Mouse (Mus musculus) common myeloid progenitor, adult 5-6 weeks (primary cell): ENCODE results near the gene Phactr2. TPM values are rescaled to one million over a fixed set of nuclear protein-coding genes. Genes with fewer than 3 reads are reported as not detected.

ENCODE experiments used
- ATAC-seq: replicated peaks from 2 replicates; pipeline ENCODE4 v1.8.0; 2016; ENCODE audit warnings: low read depth, mild to moderate bottlenecking, moderate TSS enrichment, inconsistent platforms; ENCODE audit not compliant: poor library complexity, severe bottlenecking
- total RNA-seq: library from RNA; stranded (forward); fragments of 200-1000, 187-1606 nt; gene quantifications from 2 replicates; pipeline ENCODE4 v1.2.3, GENCODE M21; 2017

The Phactr2 gene
- total RNA-seq, 1 experiment from 2014 or later: 27.6 TPM

GRCm38 (mm10) chr10:13289252-13289961, 184.8 kb downstream of the Phactr2 start:
- ATAC-seq: no peak

- no peak for ATAC-seq
These were observed 185.9 kb downstream of the Phactr2 start for GRCm38 (mm10) chr10:13288296-13288695.

GRCm38 (mm10) chr10:13283441-13283840, 190.8 kb downstream of the Phactr2 start:
- no peak for ATAC-seq

- no peak for ATAC-seq
These were observed 193.8 kb downstream of the Phactr2 start for GRCm38 (mm10) chr10:13280298-13280853.

- no peak for ATAC-seq
These were observed 197.9 kb downstream of the Phactr2 start for GRCm38 (mm10) chr10:13276298-13276697.

GRCm38 (mm10) chr10:13275152-13275551, 199.1 kb downstream of the Phactr2 start:
- ATAC-seq: no peak

GRCm38 (mm10) chr10:13274699-13275098, 199.5 kb downstream of the Phactr2 start:
- ATAC-seq: no peak

GRCm38 (mm10) chr10:13273756-13274155, 200.5 kb downstream of the Phactr2 start:
- ATAC-seq: peak; percentile 77

- ATAC-seq: no peak
These were observed 202.5 kb downstream of the Phactr2 start for GRCm38 (mm10) chr10:13271716-13272115.

- no peak for ATAC-seq
These were observed 203.1 kb downstream of the Phactr2 start for GRCm38 (mm10) chr10:13271099-13271498.

GRCm38 (mm10) chr10:13270270-13270669, 203.9 kb downstream of the Phactr2 start:
- no peak for ATAC-seq

GRCm38 (mm10) chr10:13259251-13259650, 215.0 kb downstream of the Phactr2 start:
- no peak for ATAC-seq

GRCm38 (mm10) chr10:13256196-13256595, 218.0 kb downstream of the Phactr2 start:
- ATAC-seq: no peak

- no peak for ATAC-seq
These were observed 223.9 kb downstream of the Phactr2 start for GRCm38 (mm10) chr10:13250280-13250679.

- no peak for ATAC-seq
These were observed 225.1 kb downstream of the Phactr2 start for GRCm38 (mm10) chr10:13249126-13249525.

GRCm38 (mm10) chr10:13245714-13246113, 228.5 kb downstream of the Phactr2 start:
- no peak for ATAC-seq

- ATAC-seq: no peak
These were observed 230.0 kb downstream of the Phactr2 start for GRCm38 (mm10) chr10:13244192-13244591.

GRCm38 (mm10) chr10:13240431-13240830, 233.8 kb downstream of the Phactr2 start:
- ATAC-seq: no peak

GRCm38 (mm10) chr10:13238188-13238587, 236.0 kb downstream of the Phactr2 start:
- no peak for ATAC-seq

- ATAC-seq: no peak
These were observed 237.3 kb downstream of the Phactr2 start for GRCm38 (mm10) chr10:13236866-13237265.

GRCm38 (mm10) chr10:13234503-13234902, 239.7 kb downstream of the Phactr2 start:
- ATAC-seq: no peak

GRCm38 (mm10) chr10:13233941-13234340, 240.3 kb downstream of the Phactr2 start:
- no peak for ATAC-seq
